Mouse (Mus musculus) C2C12 (cell line): ENCODE results near the gene Slc44a4. TPM values are rescaled to one million over a fixed set of nuclear protein-coding genes. Genes with fewer than 3 reads are reported as not detected.
"Not testable (repeated sequence)": the region's sequence is repeated elsewhere in the genome, so short reads cannot be mapped to it uniquely, and the experiment has no call there.

ENCODE experiments used
- H3K27me3 ChIP-seq: one replicate; pipeline ENCODE4 v1.6.1; 2011; ENCODE audit not compliant: control insufficient read depth, insufficient read depth, insufficient read length
- H3K36me3 ChIP-seq: one replicate; pipeline ENCODE4 v1.6.1; 2011; ENCODE audit not compliant: control insufficient read depth, insufficient read depth
- H3K4me3 ChIP-seq: one replicate; pipeline ENCODE4 v1.5.1; 2011; ENCODE audit warnings: mild to moderate bottlenecking, control low read depth; ENCODE audit not compliant: poor library complexity, insufficient read depth, severe bottlenecking
- H3K79me2 ChIP-seq: one replicate; pipeline ENCODE4 v1.6.1; 2011; ENCODE audit not compliant: control insufficient read depth, insufficient read depth
- H3K79me3 ChIP-seq: one replicate; pipeline ENCODE4 v1.6.1; 2011; ENCODE audit warnings: low read depth, control low read depth
- H3ac ChIP-seq: one replicate; pipeline ENCODE3; 2011; ENCODE audit warnings: low read depth; ENCODE audit not compliant: control insufficient read depth, insufficient read length
- CEBPB ChIP-seq: IDR thresholded peaks from one replicate; pipeline ENCODE4 v1.6.1; 2011; ENCODE audit warnings: low read depth, mild to moderate bottlenecking, control low read depth, moderate library complexity
- CTCF ChIP-seq: IDR thresholded peaks from one replicate; pipeline ENCODE4 v1.5.1; 2011; ENCODE audit not compliant: control insufficient read depth, insufficient read depth, insufficient read length
- FOSL1 ChIP-seq: IDR thresholded peaks from one replicate; pipeline ENCODE4 v1.8.0; 2011; ENCODE audit warnings: mild to moderate bottlenecking, low read length; ENCODE audit not compliant: poor library complexity, insufficient read depth, severe bottlenecking
- MAX ChIP-seq: IDR thresholded peaks from one replicate; pipeline ENCODE4 v1.6.1; 2011; ENCODE audit warnings: mild to moderate bottlenecking, control low read depth
- MYOD1 ChIP-seq: IDR thresholded peaks from one replicate; pipeline ENCODE4 v1.6.1; 2011; ENCODE audit warnings: low read depth; ENCODE audit not compliant: control insufficient read depth, insufficient read length
- MYOG ChIP-seq: IDR thresholded peaks from one replicate; pipeline ENCODE4 v1.6.1; 2011; ENCODE audit not compliant: control insufficient read depth, insufficient read length; ENCODE audit errors: extremely low read depth
- USF1 ChIP-seq: IDR thresholded peaks from one replicate; pipeline ENCODE4 v1.6.1; 2011; ENCODE audit warnings: low read depth, mild to moderate bottlenecking, control low read depth, moderate library complexity
- polyA plus RNA-seq: library from polyadenylated mRNA; unstranded; fragments of >200 nt; fragmentation: generic; extraction: Trizol; gene quantifications from one replicate; pipeline ENCODE4 v1.2.1, GENCODE M21; 2012; ENCODE audit warnings: missing spikeins

Gene Slc44a4
- polyA plus RNA-seq, 1 experiment = 0.06 TPM

DNA sequence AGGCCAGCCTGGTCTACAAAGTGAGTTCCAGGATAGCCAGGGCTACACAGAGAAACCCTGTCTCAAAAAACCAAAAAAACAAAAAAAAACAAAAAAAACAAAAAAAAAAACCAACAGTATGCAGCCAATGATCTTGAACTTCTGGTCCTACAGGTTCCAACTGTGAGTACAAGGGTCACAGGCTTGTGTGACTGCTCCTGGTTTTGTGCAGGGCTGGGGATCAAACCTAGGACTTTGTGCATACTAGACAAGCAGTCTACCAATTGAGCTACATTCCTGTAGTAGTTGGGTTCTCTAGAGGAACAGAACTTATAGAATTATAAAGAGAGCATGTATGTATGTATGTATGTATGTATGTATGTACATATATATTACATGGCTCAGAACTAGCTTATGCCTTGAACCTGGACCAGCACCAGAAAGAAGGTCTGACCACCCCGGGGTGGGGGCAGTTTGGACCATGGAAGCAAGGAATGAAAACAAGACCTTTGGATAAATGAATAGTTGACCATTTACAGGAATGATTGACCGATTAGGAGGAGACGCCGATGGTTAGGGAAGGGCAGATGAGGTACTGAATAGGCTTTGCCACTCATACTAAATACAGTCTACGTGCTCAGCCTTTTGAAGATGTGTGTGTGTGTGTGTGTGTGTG, 32.3 kb downstream of the Slc44a4 start:
- no peaks in the 10 kb centered on the region for H3K27me3 ChIP-seq
- H3ac ChIP-seq = no peak overlapping the region
- TF ChIP-seq CEBPB (no peak), MAX (no peak), MYOD1 (no peak), MYOG (no peak), FOSL1 (no peak), USF1 (no peak), CTCF (no peak)
- H3K79me2 ChIP-seq = peaks cover 22% of the 10 kb centered on the region
- H3K4me3 ChIP-seq = no peak overlapping the region
- peaks cover 15% of the 10 kb centered on the region for H3K79me3 ChIP-seq
- H3K36me3 ChIP-seq = peaks cover 24% of the 10 kb centered on the region

- H3ac ChIP-seq = no peak overlapping the region
- peaks cover 22% of the 10 kb centered on the region for H3K79me3 ChIP-seq
- no peak overlapping the region for H3K4me3 ChIP-seq
- H3K36me3 ChIP-seq = peaks cover 28% of the 10 kb centered on the region
- H3K27me3 ChIP-seq = no peaks in the 10 kb centered on the region
- peaks cover 30% of the 10 kb centered on the region for H3K79me2 ChIP-seq
- TF ChIP-seq FOSL1 (no peak), MYOD1 (no peak), MYOG (no peak), CEBPB (no peak), MAX (no peak), USF1 (no peak), CTCF (peak; percentile 3)
These were observed 33.3 kb downstream of the Slc44a4 start for GRCm38 (mm10) chr17:34947606-34948005.

GRCm38 (mm10) chr17:34948721-34949552, 34.7 kb downstream of the Slc44a4 start:
- not testable (repeated sequence) for H3K27me3 ChIP-seq, H3ac ChIP-seq, H3K4me3 ChIP-seq
- peaks cover 28% of the 10 kb centered on the region for H3K36me3 ChIP-seq
- H3K79me2 ChIP-seq = peaks cover 30% of the 10 kb centered on the region
- peaks cover 22% of the 10 kb centered on the region for H3K79me3 ChIP-seq

DNA sequence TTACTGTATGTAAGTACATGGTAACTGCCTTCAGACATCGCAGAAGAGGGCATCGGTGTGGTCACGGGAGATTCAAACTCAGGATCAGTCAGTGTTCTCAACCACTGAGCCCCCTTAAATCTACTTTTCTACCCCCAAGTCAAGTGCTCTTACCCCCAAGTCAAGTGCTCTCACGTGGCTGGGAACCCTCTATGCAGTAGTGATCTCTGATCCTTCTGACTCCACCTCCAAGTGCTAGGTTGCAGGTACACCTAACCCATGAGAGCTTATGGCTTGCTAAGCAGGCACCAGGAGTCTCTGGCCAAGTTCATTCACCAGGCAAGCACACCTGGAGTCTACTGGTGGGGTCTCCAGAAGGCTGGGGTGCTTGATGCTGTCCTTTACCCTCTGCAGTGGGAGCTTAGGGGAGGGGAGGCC, 35.3 kb downstream of the Slc44a4 start:
- H3K27me3 ChIP-seq = no peaks in the 10 kb centered on the region
- H3K4me3 ChIP-seq = no peak overlapping the region
- no peak for TF ChIP-seq MYOD1
- TF ChIP-seq CTCF = no peak
- no peak for TF ChIP-seq CEBPB
- no peak for TF ChIP-seq USF1
- TF ChIP-seq MYOG = no peak
- TF ChIP-seq MAX = no peak
- TF ChIP-seq FOSL1 = no peak
- peak overlapping the region; percentile 71 for H3ac ChIP-seq
- H3K36me3 ChIP-seq = peaks cover 28% of the 10 kb centered on the region
- peaks cover 30% of the 10 kb centered on the region for H3K79me2 ChIP-seq
- H3K79me3 ChIP-seq = peaks cover 22% of the 10 kb centered on the region

- peaks cover 22% of the 10 kb centered on the region for H3K79me3 ChIP-seq
- H3K36me3 ChIP-seq = peaks cover 28% of the 10 kb centered on the region
- no peaks in the 10 kb centered on the region for H3K27me3 ChIP-seq
- H3K79me2 ChIP-seq = peaks cover 30% of the 10 kb centered on the region
- H3ac ChIP-seq = peak overlapping the region; percentile 97
- TF ChIP-seq CEBPB (no peak), MAX (no peak), MYOG (no peak), USF1 (no peak), MYOD1 (no peak), FOSL1 (no peak), CTCF (no peak)
- peak overlapping the region; percentile 100 for H3K4me3 ChIP-seq
These were observed 36.5 kb downstream of the Slc44a4 start for GRCm38 (mm10) chr17:34950514-34951455.
